Mouse (Mus musculus): ENCODE measurements around the gene Adra2c.

- TF ChIP-seq GATA1 (IDR thresholded peaks at IDR 0.05; ENCODE audit: low read length) (no peak), TAL1 (IDR thresholded peaks at IDR 0.05; ENCODE audit: low read length) (no peak)
Observed at GRCm38 (mm10) chr5:35285281-35285680, 7.2 kb downstream of the Adra2c start.

Measured in erythroblast, embryonic 14.5 days (primary cell).